Mouse (Mus musculus) cerebellum, postnatal 4 days (tissue): ENCODE measurements around the gene Gm20388.
"Not testable (repeated sequence)": the region's sequence is repeated elsewhere in the genome, so short reads cannot be mapped to it uniquely, and the experiment has no call there.

Experiments
- DNase-seq, 2 experiments: peaks; one replicate each; pipeline ENCODE4 v3.0.0; 2022; ENCODE audit warnings: low spot score in 2 of 2, mixed read lengths in 1 of 2

Gm20388 gene

GRCm38 (mm10) chr8:123982826-123983400 is 4072.3 kb downstream of the Gm20388 start, which contains the start of gene Abcb10:
TSS of gene Abcb10 (minus strand) at chr8:123983122.
- peak; percentile 44 to 76 for DNase-seq

GRCm38 (mm10) chr8:123988605-123989038 is 4078.0 kb downstream of the Gm20388 start:
- no peak for DNase-seq

- no peak for DNase-seq
These were observed 4078.5 kb downstream of the Gm20388 start for GRCm38 (mm10) chr8:123989128-123989527.

- no peak for DNase-seq
These were observed 4079.8 kb downstream of the Gm20388 start for GRCm38 (mm10) chr8:123990277-123991049.

GRCm38 (mm10) chr8:123992587-123992986 is 4081.9 kb downstream of the Gm20388 start:
- no peak for DNase-seq

- DNase-seq = no peak
These were observed 4083.0 kb downstream of the Gm20388 start for GRCm38 (mm10) chr8:123993597-123993996.

GRCm38 (mm10) chr8:123993997-123994396 is 4083.4 kb downstream of the Gm20388 start:
- DNase-seq = no peak

- no peak for DNase-seq
These were observed 4088.9 kb downstream of the Gm20388 start for GRCm38 (mm10) chr8:123999568-123999967.

GRCm38 (mm10) chr8:124002546-124003108 is 4092.0 kb downstream of the Gm20388 start:
- DNase-seq = no peak

GRCm38 (mm10) chr8:124007829-124008228 is 4097.2 kb downstream of the Gm20388 start:
- DNase-seq = no peak

GRCm38 (mm10) chr8:124011580-124011979 is 4100.9 kb downstream of the Gm20388 start:
- no peak for DNase-seq

GRCm38 (mm10) chr8:124011989-124012586 is 4101.4 kb downstream of the Gm20388 start:
- no peak for DNase-seq

GRCm38 (mm10) chr8:124014299-124014698 is 4103.7 kb downstream of the Gm20388 start:
- DNase-seq = not testable (repeated sequence)

- no peak for DNase-seq
These were observed 4104.1 kb downstream of the Gm20388 start for GRCm38 (mm10) chr8:124014751-124015150.

- no peak for DNase-seq
These were observed 4109.1 kb downstream of the Gm20388 start for GRCm38 (mm10) chr8:124019782-124020181.

- peak; percentile 29 to 73 for DNase-seq
These were observed 4110.0 kb downstream of the Gm20388 start for GRCm38 (mm10) chr8:124020439-124021236.

GRCm38 (mm10) chr8:124021237-124022227 is 4110.9 kb downstream of the Gm20388 start, which contains the start of the genes Taf5l and Urb2:
TSS of gene Taf5l (minus strand) at chr8:124021397.
TSS of gene Urb2 (plus strand) at chr8:124021508.
- DNase-seq = peak; percentile 85 to 92

GRCm38 (mm10) chr8:124026265-124026664 is 4115.6 kb downstream of the Gm20388 start:
- DNase-seq = not testable (repeated sequence)

- no peak for DNase-seq
These were observed 4117.2 kb downstream of the Gm20388 start for GRCm38 (mm10) chr8:124027831-124028230.

GRCm38 (mm10) chr8:124033400-124033799 is 4122.8 kb downstream of the Gm20388 start:
- DNase-seq = no peak
